Mouse (Mus musculus) T-helper 17 cell (primary cell): ENCODE data around the gene Bub1b.
"Not testable (repeated sequence)": the region's sequence is repeated elsewhere in the genome, so short reads cannot be mapped to it uniquely, and the experiment has no call there.

Experiments
- in situ Hi-C, 2 experiments: fragments of 300-600 bp; cut with MboI, MseI; formaldehyde crosslinking; loops; 1 replicate in 1 of 2; 2 replicates in 1 of 2; pipeline ENCODE4 v1.15.1; 2025; ENCODE audit warnings: high pct_unique_total_duplicates in 2 of 2

The Bub1b gene

DNA sequence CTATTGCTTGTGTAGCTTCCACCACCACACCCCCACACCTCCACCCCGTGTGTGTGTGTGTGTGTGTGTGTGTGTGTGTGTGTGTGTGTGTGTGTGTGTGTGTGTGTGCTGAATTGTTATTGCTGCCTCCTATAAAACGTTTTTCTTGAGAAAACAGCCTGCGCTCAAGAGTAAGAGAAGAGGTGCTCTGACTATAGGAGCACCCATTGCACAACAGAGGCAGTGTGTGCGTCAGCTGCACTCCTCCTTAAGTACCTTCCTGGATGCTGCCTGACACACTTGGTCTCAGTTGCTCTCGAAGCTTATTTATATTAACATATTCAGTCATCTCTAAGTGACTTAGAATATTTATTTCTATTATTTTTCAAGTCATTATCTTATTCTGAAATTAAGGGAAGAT lies 20.0 kb downstream of the Bub1b start:
- in situ Hi-C loops, result no loop called here

DNA sequence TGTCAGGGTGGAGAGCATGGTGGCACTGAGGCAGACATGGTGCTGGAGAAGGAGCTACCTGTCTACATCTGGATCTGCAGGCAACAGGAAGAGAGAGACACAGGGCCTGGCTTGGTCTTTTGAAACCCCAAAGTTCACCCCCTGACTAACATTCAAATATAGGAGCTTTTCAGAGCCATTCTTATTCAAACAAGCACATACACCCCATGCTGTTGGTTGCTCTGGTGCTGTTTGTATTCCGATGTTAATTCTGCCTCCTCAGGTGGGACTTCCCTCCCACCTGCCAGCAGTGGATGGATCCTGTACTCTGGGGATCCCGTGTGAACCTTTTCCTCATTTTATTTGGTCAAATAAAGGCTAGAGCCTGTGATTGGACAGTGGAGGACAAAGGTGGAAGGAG lies 22.1 kb downstream of the Bub1b start:
- in situ Hi-C loops, result no loop called here

DNA sequence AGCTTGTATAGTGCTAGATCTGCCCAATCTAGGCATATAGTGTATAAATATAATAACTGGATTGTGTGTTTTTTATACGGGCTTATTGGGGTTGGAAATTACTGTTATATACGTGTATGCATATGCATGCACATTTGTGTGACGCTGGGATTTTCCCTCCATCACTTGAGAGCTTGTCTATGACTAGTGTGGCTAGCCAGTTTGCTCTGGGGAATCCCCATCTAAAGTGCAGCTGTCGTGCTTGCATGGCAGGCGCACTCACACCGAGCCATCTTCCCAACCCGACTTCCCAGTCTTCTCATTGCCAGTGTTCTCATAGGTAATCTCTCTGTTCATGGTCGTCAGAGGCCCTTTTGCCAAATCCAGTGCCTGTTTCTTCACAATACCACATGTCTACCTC lies 22.6 kb downstream of the Bub1b start:
- in situ Hi-C loops, result no loop called here

DNA sequence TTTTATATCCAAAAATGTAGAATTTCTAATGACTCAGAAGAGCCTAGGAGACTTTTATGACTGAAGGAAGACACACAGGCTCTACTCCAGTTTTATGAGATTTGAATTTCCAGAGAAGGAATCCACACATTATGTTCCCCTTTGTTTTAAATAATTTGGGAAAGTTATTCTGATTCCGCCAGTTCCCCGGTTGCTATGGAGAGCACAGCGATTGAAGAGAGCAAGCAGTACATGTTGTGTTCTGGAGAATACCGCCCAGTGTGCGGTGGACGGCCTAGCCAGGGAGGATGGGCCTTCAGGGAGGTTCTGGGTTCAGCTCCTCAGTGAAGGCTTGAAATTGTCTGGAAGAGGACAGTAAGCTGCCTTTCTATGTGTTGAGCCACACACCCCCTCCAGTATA lies 31.3 kb downstream of the Bub1b start:
- in situ Hi-C loops, result no loop called here

DNA sequence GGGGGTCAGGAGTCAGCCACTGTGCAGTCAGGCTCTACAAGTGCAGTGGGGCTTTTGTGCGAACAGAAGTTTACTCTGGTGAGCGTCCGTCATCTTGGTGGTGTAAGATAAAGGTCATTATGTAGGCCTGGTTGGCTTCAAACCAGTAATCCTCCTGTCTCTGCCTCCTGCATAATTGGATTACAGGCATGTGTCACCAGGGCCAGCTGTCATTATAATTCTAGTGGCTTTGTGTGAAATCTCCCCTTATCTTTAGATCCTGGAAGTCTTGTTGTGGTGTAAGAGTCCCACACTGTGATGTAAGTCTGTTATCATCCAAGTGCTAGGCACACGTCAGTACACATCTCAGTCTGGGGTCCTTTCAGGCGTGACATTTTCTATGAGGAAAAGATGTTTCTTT lies 35.4 kb downstream of the Bub1b start:
- in situ Hi-C loops, result no loop called here

DNA sequence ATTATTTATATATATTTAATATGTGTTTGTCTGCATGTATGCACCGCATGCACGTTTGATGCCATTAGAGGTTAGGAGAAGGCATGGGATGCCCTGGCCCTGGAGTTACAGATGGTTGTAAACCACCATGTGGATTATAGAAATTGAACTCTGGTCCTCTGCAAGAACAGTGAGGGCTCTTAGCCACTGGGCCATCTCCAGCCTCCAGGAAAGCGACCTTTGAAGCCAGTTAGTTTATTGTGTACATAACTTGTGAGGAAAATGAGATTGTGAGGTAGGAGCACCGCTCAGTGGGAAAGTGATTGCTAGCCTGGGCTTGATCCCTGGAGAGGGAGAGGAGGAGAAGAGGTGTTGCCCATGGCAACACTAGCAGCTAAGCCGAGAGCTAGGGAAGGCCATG lies 39.2 kb downstream of the Bub1b start:
- in situ Hi-C loops, result loop anchor here (5.0 kb wide), 5 partner anchors 50 to 240 kb away; partner anchors contain the start of gene Ccdc9b (in 1 of the 2)

DNA sequence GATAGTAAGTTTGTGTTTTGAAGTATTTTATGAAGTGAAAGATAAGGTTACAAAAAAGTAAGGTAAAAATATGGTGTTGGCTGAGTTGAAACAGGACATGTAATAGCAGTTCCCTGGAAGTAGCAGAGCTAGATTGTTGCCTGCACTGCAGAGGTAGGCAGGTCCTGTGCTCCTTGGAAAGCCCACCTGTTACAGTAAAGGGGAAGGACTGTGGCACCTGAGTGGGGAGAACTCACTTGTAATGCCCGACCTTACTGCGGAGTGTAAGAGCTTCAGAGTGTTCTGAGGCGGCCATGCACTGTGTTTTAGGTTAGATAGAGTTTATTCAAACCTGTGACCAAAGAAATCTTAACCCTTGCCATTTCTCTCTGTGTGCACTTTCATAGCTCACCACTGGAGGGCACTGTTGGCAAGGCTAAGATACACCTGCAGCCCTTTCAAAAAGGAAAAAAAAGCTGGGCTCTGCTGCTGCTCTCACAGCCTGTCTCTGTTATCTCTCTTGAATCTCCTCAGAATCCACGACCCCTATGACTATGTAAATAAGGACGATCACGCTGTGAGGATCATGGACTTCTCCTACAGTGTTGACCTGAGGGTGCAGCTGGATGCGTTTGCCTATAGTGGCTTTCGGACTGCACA lies 40.0 kb downstream of the Bub1b start:
- in situ Hi-C loops, result loop anchor here (5.0 kb wide), 5 partner anchors 49 to 239 kb away; partner anchors contain the start of gene Ccdc9b (in 1 of the 2)

DNA sequence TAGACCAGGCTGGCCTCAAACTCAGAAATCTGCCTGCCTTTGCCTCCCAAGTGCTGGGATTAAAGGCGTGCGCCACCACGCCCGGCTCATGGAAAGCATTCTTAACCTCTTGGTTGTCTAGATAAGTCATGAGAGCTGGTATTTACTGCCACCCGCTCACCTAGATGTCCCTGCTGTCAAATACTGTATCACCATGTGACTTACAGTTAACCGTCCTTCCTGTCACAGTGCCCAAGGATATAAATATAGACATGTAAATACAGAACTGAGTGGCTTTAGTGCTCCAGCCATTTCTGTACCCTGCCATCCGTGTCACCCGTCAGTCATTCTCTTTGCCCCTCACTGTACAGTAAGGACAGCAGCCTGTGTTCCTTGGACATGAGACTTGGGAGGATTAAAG lies 40.7 kb downstream of the Bub1b start:
- in situ Hi-C loops, result loop anchor here (5.0 kb wide), 5 partner anchors 49 to 239 kb away; partner anchors contain the start of gene Ccdc9b (in 1 of the 2)

DNA sequence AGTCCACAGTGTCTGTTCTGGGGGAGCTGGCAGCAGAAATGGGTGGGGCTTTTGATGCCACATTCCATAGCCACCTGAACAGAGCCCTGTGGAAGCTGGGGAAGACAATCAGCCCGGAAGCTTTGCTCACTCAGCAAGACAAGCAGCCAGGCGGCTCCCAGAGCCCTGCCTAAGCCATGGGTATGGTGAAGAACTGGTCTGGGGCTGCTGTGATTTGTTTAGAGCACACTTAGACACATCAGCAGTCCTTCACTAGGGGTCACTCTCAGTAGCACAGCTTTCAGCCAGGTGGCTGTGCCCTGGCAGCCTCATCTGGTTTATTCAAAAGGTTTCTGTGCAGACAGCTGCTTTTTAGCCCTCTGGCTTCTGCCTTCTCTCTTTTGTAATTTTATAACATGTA lies 43.1 kb downstream of the Bub1b start:
- in situ Hi-C loops, result no loop called here

DNA sequence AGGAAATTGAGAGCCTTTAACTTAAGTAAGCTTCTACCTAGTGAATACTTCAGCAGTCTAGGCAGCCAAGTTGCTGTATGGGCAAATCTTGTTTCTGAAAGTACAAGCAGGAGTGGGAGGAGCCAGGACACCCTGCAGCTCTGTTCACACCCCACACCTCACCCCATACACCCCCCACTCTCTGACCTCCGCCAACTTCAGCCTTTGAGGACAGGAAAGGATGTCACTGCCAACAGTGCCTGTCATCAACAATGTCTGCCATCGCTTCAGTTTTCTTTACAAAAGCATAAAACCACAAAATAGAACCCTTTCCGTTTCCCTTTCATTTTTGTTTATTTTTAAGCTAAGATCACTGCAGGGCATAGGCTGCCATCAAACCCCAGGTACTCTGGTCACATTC lies 44.4 kb downstream of the Bub1b start:
- in situ Hi-C loops, result no loop called here

DNA sequence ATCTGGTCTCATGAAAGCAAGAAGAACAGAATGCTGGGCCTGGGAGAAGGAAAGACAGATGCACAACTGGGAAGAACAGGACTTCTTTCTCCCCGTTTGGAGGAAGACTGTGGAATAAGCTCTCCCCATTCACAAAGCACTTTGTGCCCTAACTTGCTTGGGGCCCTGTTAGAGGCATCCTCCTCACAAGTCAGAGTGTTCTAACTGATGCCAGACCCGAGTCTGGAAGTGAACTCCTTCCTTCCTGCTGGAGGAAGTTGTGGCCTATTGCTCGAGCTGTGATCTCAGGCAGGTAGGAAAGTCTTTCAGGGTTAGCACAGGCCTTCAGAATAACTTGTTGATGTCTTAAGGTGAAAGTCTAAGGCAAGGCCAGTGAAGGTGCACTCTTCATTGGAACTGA lies 44.9 kb downstream of the Bub1b start:
- in situ Hi-C loops, result no loop called here

DNA sequence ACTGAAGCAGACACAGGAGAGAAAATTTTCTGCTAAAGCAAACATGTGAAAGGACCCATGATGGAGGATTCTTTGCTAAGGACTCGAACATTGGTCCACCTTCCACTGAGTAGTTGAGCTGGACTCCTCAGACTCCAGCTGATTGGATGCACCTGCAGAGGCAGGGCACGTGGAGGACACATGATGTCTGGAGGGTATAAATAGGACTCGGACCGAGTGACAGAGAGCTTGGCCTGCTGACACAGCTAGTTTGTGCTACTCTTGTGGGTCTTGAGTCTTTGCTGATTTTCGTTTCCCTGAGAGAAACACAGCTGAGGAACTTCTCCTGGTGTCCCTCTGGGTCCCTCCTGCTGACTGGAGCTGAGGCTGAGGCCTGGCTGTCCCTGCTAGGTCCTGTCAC lies 48.7 kb downstream of the Bub1b start:
- in situ Hi-C loops, result no loop called here

DNA sequence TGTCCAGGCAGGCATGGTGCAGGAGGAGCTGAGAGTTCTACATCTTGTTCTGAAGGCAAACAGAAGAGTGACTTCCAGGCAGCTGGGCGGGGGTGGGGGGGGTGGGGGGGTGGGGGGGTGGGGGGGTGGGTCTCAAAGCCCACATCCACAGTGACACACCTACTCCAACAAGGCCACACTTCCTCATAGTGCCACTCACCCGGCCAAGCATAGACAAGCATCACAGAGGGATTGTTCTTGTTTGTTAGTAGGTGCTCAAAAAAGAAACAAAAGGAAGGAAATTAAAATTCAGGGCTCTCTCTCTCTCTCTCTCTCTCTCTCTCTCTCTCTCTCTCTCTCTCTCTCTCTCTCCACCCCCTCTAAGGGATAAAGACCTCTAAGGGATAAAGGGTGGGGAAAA lies 52.7 kb downstream of the Bub1b start:
- in situ Hi-C loops, result not testable (repeated sequence)

DNA sequence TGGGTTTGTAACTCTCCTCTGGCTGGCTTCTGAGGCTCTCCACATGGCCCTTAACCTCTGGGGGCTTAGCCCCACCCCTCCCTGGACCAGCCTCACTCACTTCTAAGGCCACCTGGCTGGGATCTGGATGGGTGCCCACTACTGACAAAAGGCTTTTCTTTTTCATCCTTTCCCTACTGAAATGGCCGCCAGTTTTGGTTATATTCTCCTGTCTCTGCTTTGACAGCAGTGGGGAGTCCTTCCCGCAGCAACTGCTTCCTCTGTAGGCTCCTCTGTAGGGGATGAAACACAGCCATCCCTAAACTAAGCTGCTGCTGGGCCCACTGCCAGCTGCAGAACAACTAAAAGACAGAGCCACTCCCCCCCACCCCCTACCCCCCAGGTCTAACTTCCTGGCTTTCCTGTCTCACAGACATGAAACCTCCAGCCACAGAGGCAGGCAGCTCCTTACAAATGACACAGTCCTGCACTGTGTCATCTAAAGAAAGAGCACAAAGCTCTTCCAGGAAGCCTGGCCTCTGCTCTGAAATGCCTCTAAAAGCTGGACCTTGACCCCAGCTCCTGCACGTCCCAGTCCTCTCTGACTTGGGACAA lies 58.8 kb downstream of the Bub1b start:
- in situ Hi-C loops, result no loop called here

DNA sequence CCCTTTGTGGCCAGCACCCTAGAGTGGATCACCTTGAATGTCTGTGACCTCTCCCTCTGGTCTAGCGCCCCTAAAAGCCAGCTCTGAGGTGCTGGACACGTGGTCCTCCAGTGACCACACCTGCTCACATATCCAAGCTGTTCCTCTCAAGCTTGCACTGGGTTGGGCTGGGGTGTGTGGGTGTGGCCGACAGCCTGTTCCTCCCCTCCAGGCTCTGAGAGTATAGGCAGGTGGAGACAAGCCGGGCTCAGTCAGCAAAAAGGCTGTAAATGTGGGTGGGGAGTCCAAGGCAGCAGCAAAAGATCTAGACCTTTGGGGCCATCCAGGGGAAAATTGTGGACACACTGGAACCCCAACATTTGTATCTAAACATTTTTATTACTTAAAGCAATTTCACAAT lies 60.4 kb downstream of the Bub1b start:
- in situ Hi-C loops, result no loop called here

DNA sequence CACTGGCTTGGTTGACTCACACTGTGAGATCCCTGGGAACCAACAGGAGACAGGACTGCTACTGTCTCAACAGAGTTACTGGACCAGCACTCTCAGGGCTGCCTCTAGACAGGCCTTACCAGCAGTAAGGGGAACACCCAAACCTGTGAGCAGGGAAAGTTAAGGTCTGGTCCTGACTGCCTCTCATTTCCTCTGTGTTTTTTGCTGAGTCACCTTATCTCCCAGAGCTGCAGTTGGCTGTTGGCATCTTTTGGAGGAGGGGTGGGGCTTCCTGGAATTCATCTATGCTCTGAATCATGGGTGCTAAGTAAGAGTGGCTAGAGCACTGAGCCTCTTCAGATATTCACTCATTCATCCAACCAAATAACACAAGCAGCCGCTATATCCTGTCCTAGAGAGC lies 61.1 kb downstream of the Bub1b start:
- in situ Hi-C loops, result no loop called here

DNA sequence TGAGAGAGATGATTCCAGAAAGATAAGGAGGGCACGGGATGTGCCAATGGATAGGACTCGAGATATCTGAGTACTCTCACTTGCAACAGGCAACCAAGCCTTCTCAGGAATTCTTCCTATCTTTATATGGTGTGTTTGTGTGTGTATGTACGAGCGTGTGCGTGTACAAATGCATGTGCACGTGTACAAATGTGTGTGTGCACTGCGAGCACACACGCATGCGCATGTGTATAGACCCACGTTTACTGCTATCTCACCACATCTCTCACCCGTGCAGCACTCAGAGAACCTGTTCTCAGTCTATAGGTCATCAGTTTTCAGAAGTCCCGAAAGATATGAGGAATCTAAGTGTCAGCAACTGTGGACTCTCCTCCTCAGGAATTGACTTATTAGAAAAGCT lies 61.5 kb downstream of the Bub1b start:
- in situ Hi-C loops, result no loop called here

DNA sequence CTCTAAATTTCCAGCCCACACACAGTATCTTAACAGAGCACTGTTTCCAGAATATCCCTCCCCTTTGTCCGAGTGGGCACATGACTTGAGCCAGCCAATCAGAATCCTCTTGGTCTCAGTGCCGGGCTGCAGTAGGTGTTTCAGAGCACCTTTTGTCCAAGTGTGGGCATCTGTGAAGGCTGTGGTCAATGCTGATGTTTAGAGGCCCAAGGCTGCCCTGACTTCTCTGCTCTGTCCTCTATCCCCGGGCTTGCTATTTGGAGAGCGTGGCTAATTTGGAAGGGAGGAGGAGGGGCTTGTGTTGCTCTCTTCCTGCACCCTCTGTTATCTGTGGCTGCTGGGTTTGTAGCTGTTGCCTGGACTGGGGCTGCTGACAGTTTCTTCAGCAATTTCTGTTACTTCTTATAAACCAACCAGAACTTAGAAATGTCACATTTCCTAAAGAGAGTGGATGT lies 62.0 kb downstream of the Bub1b start:
- in situ Hi-C loops, result no loop called here

DNA sequence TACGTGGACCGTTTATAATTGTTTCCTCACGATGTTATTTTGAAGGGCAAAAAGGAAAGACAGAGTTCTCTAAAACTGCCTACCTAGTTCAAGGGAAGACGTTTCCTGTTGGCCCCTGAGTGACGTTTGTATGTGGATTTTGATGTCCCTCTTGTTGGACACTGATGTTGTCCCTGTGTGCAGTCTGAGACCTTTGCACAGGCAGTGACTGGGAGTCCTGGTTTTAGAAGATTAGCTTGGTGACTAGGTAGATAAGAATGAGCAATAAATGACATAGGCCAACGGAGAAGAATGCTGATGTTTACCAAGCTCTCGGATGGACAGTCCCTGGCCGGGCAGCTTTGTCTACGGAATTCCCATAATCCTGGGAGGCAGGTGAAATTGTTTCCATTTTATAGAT lies 63.9 kb downstream of the Bub1b start:
- in situ Hi-C loops, result no loop called here

DNA sequence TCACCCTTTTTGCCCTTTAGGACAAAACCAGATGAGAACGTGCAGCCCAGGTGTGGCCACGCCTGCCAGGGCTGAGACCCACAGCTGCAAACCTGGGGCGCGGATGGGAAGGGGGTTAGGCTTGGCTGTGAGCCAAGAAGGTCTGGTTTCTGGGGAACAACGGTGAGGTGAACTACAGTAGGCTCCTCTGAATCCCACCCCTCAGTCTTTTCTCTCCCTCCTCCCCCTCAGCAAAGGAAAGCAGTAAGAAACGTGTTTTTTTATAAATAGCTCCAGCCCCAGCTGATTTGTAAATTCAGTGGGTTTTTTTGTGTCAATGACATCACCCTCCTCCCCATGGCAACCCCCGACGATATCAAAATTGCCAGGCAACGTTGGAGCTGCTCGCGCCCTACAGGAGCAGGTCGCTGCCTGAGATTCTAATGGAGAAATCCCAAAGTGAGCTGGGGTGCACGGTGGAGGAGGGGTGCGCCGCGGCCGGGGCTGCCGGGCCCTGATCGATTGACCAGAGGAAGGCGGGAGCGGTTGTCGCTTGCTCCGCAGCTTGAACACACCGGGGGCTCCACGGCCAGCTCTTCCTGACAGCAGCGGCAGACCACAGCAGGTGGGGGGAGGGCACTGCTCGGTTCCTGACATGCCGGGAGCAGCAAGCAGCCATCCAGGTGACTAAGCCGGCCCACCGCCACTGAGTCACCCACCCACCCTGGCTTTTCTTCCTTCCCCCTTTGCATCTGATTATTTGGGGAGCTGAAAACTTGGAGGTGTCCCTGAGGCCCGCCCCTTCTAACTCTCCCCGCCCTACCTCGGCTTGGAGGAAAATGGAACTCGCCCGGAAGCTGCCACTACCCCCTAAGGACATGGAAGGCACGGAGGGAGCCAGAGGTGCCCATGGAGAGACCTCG lies 65.1 kb downstream of the Bub1b start, which contains the start of gene Pak6:
Gene Pak6 (plus strand): TSS at position 402 of the 902 bp plus-strand sequence.
- in situ Hi-C loops, result no loop called here

DNA sequence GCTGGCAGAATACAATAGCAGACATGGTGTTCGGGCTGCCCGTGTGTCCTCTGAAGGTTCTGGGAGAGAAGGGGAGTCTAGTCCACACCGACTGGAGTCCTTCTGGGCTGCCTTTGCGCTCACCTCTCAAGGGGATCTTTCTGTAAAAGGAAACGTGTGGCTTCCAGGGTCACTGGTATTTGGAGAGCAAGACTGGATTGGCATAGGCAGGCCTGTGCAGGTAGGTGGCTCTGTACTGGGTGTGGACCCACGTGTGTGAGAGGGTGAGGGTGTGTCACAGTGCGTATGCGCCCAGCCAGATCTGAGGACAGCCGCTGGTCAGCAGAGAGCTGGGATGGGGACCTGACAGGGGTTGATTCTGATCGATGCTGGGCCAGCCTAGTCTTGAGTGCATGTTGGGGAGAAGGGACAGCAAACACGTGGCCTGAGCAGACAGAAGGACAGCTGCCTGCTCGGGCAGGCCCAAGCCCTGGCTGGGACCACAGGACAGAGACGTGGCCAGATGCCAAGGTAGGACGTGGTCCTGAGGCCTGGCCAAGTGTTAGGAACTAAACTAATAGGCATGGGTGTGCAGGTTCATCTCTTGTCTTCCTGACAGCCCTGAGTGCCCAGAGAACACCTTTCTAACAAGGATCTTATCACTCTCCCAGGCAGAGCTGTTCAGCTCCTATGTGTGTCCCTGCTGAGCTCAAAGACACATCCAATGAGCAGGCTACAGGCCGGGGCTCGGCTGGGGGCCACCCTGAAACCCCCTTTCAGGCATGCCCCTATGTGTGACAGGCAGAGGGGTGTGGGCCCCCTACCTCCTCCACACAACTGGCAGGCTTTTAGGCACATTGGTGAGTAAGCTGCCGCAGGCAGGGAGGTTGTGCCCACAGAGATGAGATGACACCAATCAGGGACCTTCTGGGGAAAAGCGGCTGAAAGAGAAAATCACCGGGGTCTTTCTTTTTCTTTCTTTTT lies 66.1 kb downstream of the Bub1b start:
- in situ Hi-C loops, result no loop called here
